Mouse (Mus musculus): ENCODE measurements around the gene Misp.

DNA sequence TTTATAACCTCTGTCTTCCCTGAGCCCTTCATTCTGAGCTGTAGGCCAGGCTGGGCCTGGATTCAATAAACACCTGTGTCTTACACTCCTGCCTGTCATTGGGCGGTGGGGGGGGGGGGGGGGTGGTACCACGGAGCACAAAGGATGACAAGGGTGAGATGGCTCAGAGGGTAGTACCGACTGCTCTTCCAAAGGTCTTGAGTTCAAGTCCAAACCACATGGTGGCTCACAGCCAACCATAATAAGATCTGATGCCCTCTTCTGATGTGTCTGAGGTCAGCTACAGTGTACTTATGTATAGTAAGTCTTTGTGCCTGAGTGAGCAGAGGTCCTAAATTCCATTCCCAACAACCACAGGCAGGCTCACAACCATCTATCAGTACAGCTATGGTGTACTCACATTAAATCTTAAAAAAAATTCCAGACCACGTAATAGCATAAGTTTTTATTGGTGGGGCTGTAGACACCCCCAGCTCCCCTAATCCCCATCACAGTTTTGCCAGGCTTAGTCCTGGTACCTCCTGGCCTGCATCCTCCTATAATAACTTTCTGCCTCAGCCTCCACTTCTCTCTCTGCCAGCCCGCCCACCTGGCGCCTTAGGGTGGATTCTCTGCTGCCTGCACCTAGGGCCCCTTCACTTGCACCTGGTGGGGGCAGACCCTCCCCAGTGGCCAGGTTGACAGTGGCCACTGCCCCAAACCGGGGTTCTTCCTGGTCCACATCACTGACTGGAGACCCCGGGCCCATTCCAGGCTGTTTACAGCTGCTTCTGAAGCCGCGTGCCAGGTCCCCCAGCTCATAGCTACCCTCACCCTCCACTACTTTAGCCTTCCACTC, 43.8 kb downstream of the Misp start:
- TF ChIP-seq CTCF (IDR thresholded peaks at IDR 0.05; ENCODE audit: low read depth, low read length) (no peak), POLR2A (IDR thresholded peaks at IDR 0.05; ENCODE audit: insufficient read depth, low read length) (no peak)
